Mouse (Mus musculus) bone marrow, adult 2 months (tissue): Measurements from ENCODE around the gene Nrf1. TPM values are rescaled to one million over a fixed set of nuclear protein-coding genes. Genes with fewer than 3 reads are reported as not detected.

Source experiments
- H3K27ac ChIP-seq: fragments of 200-500 bp; 2 replicates; pipeline ENCODE4 v1.5.1; 2012; ENCODE audit warnings: low read depth, mild to moderate bottlenecking, control low read depth, inconsistent platforms, low read length; ENCODE audit not compliant: control insufficient read depth, poor library complexity, insufficient read depth
- H3K4me1 ChIP-seq: fragments of 200-500 bp; 2 replicates; pipeline ENCODE4 v1.6.1; 2011; ENCODE audit warnings: low read length; ENCODE audit not compliant: control insufficient read depth, insufficient read depth
- H3K4me3 ChIP-seq: fragments of 200-500 bp; replicated peaks from 2 replicates; pipeline ENCODE3; 2011; ENCODE audit warnings: mild to moderate bottlenecking, low read depth, low read length, control low read depth; ENCODE audit not compliant: control insufficient read depth
- CTCF ChIP-seq: fragments of 200-500 bp; IDR thresholded peaks from 2 replicates; pipeline ENCODE4 v1.5.1; 2011; ENCODE audit warnings: low read length, control low read depth; ENCODE audit not compliant: control insufficient read depth, insufficient read depth
- POLR2A ChIP-seq: fragments of 200-500 bp; IDR thresholded peaks from 2 replicates; pipeline ENCODE4 v1.6.1; 2011; ENCODE audit warnings: low read depth, mild to moderate bottlenecking, control low read depth, low read length, borderline replicate concordance; ENCODE audit not compliant: control insufficient read depth
- WGBS: fragments of 180-500 bp; shearing (Covaris S2); methylation state at CpG from one replicate; pipeline ENCODE4 v1.1.7; 2018; 5-methylcytosine and 5-hydroxymethylcytosine counted together
- polyA plus RNA-seq: library from polyadenylated mRNA; stranded (reverse); fragments of >200 nt; gene quantifications from 2 replicates; pipeline ENCODE4 v1.2.4, GENCODE M21; 2011; ENCODE audit warnings: low replicate concordance; ENCODE audit not compliant: missing spikeins, insufficient read depth, insufficient read length

Gene Nrf1
- polyA plus RNA-seq, 1 experiment, result 58.1 TPM

- 93% methylated on average over 4 of the region's 4 CpGs for WGBS
- no peak overlapping the region for H3K27ac ChIP-seq
- H3K4me1 ChIP-seq, result no peaks in the 10 kb centered on the region
- no peak overlapping the region for H3K4me3 ChIP-seq
- TF ChIP-seq POLR2A, result no peak
- no peak for TF ChIP-seq CTCF
Observed at GRCm38 (mm10) chr6:30112349-30113132, 64.8 kb downstream of the Nrf1 start.

GRCm38 (mm10) chr6:30114101-30114500, 66.3 kb downstream of the Nrf1 start:
- no peak for TF ChIP-seq CTCF
- TF ChIP-seq POLR2A, result no peak
- Histone ChIP-seq H3K27ac (no peak overlapping the region), H3K4me3 (no peak overlapping the region), H3K4me1 (no peaks in the 10 kb centered on the region)
- 22% methylated on average over 2 of the region's 2 CpGs for WGBS

DNA sequence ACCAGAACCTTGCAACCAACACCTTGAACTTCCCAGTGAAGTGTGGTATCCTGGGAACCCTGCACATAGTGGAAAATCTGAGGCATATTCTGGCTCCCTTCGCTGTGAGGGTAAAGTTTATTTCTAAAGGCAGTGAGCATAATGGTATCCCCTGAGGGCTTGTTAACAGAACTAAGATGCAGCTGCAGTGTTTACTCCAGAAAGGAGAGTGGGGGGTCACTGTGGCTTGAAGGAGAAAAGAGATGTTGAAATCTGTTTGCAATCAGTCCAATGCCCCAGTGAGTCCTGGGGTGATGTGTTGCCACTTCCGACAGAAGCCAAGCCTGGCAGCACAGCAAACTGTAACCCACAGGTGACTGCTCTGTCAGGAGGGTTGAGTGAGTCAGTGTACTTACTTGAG, 73.4 kb downstream of the Nrf1 start:
- 79% methylated on average over 2 of the region's 2 CpGs for WGBS
- H3K4me3 ChIP-seq, result no peak overlapping the region
- TF ChIP-seq CTCF (no peak), POLR2A (no peak)
- H3K27ac ChIP-seq, result no peak overlapping the region
- H3K4me1 ChIP-seq, result no peaks in the 10 kb centered on the region

DNA sequence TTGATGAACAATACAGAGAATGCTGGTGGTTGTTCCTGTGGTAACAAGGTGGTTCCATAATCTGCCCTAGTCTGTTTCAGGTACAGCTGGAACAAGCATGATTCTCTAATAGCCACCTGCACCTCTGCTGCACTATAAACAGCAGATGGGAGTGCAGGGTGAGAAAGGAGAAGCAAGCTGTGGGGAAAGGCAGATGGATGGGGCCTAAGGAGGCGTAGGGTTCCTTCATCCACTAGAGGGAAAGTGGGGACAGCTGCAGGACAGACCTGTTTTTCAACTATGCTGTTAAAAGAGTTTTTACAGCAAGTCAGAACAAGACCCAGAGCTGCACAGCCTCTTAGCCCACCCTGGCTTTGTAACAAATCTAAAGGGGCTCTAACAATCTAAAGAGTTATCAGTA, 73.8 kb downstream of the Nrf1 start:
- WGBS, result 66% methylated on average over 1 of the region's 1 CpGs
- Histone ChIP-seq H3K4me3 (no peak overlapping the region), H3K4me1 (no peaks in the 10 kb centered on the region), H3K27ac (no peak overlapping the region)
- no peak for TF ChIP-seq CTCF
- no peak for TF ChIP-seq POLR2A

- no peaks in the 10 kb centered on the region for H3K4me1 ChIP-seq
- H3K4me3 ChIP-seq, result no peak overlapping the region
- TF ChIP-seq CTCF, result no peak
- TF ChIP-seq POLR2A, result no peak
- 83% methylated on average over 1 of the region's 1 CpGs for WGBS
- no peak overlapping the region for H3K27ac ChIP-seq
Observed at GRCm38 (mm10) chr6:30123391-30123790, 75.6 kb downstream of the Nrf1 start.

DNA sequence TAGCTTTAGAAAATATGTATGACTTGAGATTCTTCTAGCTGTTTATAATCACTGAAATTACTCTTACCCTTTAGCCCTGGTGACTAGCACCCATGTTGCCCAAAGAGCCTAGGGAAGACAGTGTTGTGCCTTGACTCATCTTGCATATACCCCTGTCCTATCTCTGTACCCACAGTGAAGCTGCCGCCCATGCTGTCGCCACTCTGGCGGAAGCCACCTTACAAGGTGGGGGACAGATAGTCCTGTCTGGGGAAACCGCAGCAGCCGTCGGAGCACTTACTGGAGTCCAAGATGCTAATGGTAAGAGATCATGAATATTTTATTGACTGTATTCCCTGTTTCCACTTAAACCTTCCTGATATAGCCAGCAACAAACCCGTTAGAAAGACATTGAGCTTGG, 78.3 kb downstream of the Nrf1 start:
- TF ChIP-seq POLR2A (no peak), CTCF (no peak)
- H3K27ac ChIP-seq, result no peak overlapping the region
- 83% methylated on average over 7 of the region's 7 CpGs for WGBS
- no peak overlapping the region for H3K4me3 ChIP-seq
- no peaks in the 10 kb centered on the region for H3K4me1 ChIP-seq

DNA sequence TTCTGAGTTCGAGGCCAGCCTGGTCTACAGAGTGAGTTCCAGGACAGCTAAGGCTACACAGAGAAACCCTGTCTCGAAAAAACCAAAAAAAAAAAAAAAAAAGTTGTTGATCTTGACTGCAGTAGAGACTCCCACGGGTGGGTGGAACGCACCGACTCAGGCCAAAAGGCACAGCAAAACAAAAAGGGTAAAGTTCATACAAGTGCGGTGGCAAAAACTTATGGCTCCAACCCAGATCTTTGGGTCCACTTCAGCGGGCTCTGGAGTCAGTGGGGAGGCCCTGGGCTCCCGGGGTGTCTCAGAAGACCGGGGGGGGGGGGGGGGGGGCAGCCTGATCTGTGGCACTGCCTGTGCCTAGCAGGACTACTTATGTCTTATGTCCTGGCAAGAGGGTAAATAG, 79.0 kb downstream of the Nrf1 start:
- 90% methylated on average over 9 of the region's 9 CpGs for WGBS
- no peak for TF ChIP-seq POLR2A
- Histone ChIP-seq H3K4me3 (no peak overlapping the region), H3K4me1 (no peaks in the 10 kb centered on the region), H3K27ac (no peak overlapping the region)

DNA sequence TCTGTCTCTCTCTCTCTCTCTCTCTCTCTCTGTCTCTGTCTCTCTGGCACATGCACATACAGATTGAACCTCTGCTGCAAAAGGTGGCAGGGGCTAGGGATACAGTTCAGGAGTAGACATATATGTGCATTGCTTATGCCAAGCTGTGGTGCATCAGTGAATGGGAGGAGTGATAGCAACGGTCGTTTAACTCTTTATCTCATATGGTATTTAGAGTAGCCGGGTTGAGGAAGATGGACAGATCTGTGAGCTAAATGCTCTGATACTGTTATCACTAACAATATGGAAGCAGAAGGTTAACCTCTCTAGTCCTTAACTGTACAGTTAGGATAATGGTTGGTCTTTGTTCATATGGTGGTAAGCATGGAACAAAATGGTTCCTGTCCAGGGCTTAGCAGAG, 84.6 kb downstream of the Nrf1 start:
- TF ChIP-seq POLR2A, result no peak
- TF ChIP-seq CTCF, result no peak
- H3K4me1 ChIP-seq, result no peaks in the 10 kb centered on the region
- H3K4me3 ChIP-seq, result no peak overlapping the region
- no peak overlapping the region for H3K27ac ChIP-seq
- WGBS, result 64% methylated on average over 3 of the region's 3 CpGs

DNA sequence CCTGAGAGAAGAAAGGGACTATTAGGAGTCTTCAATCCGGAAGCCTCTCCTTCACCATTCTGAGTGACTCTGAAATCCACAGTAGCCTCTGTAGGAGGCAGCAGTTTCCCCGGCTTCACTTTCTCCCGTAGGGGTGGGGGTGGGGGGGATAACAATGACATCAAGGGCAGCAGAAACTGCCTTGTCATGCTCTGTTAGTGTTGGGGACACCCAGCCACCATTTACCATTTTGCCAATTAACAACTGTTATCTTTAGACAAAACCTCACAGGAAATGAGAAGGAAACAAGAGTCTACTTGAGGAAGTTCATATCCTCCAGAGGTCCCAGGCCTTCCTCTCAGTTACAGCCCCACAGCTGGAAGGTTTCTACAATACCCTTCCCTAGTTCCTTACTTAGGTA, 87.8 kb downstream of the Nrf1 start:
- no peak overlapping the region for H3K27ac ChIP-seq
- TF ChIP-seq POLR2A (no peak), CTCF (no peak)
- H3K4me3 ChIP-seq, result no peak overlapping the region
- peaks cover 2% of the 10 kb centered on the region; the same call in 1 of the 2 replicates for H3K4me1 ChIP-seq
- WGBS, result 23% methylated on average over 3 of the region's 3 CpGs
